Mouse (Mus musculus): ENCODE measurements at regions not wholly inside any gene's neighbourhood (a gene's known extent, or its start where the extent isn't known, plus 50 kb on each side); places are given as distances from the start of the nearest gene placed in this dataset.

- H3K9me3 ChIP-seq (ENCODE audit: low read length): no peaks in the 10 kb centered on the region
- H3K4me1 ChIP-seq (replicated peaks; ENCODE audit: low read depth, low read length): no peaks in the 10 kb centered on the region
- H3K4me3 ChIP-seq (replicated peaks; ENCODE audit: low read length): no peak overlapping the region
- TF ChIP-seq CTCF (conservative IDR thresholded peaks at IDR 0.05; ENCODE audit: low read length) (no peak), POU5F1 (IDR thresholded peaks at IDR 0.05; ENCODE audit: borderline replicate concordance, low read length) (no peak), NANOG (IDR thresholded peaks at IDR 0.05; ENCODE audit: borderline replicate concordance, low read length) (no peak)
- H3K36me3 ChIP-seq (ENCODE audit: insufficient read depth, low read length): no peaks in the 10 kb centered on the region
- H3K27me3 ChIP-seq (ENCODE audit: insufficient read depth, low read length): peaks cover 3% of the 10 kb centered on the region; the same call in 1 of the 2 replicates
These were observed 51.8 kb upstream of the 1190002N15Rik start for GRCm38 (mm10) chr9:94589672-94590071.

- Histone ChIP-seq H3K9me3 (ENCODE audit: low read length) (no peaks in the 10 kb centered on the region), H3K36me3 (ENCODE audit: insufficient read depth, low read length) (no peaks in the 10 kb centered on the region), H3K4me3 (replicated peaks; ENCODE audit: low read length) (no peak overlapping the region), H3K4me1 (replicated peaks; ENCODE audit: low read depth, low read length) (no peaks in the 10 kb centered on the region), H3K27me3 (ENCODE audit: insufficient read depth, low read length) (no peaks in the 10 kb centered on the region)
- no peak for TF ChIP-seq CTCF (conservative IDR thresholded peaks at IDR 0.05; ENCODE audit: low read length)
- TF ChIP-seq NANOG (IDR thresholded peaks at IDR 0.05; ENCODE audit: borderline replicate concordance, low read length): no peak
- no peak for TF ChIP-seq POU5F1 (IDR thresholded peaks at IDR 0.05; ENCODE audit: borderline replicate concordance, low read length)
These were observed 64.7 kb upstream of the Slc9a9 start for GRCm38 (mm10) chr9:94604993-94605392.

- Histone ChIP-seq H3K9me3 (ENCODE audit: low read length) (no peaks in the 10 kb centered on the region), H3K36me3 (ENCODE audit: insufficient read depth, low read length) (no peaks in the 10 kb centered on the region), H3K4me3 (replicated peaks; ENCODE audit: low read length) (no peak overlapping the region), H3K4me1 (replicated peaks; ENCODE audit: low read depth, low read length) (no peaks in the 10 kb centered on the region), H3K27me3 (ENCODE audit: insufficient read depth, low read length) (no peaks in the 10 kb centered on the region)
- TF ChIP-seq CTCF (conservative IDR thresholded peaks at IDR 0.05; ENCODE audit: low read length): no peak
- no peak for TF ChIP-seq POU5F1 (IDR thresholded peaks at IDR 0.05; ENCODE audit: borderline replicate concordance, low read length)
- no peak for TF ChIP-seq NANOG (IDR thresholded peaks at IDR 0.05; ENCODE audit: borderline replicate concordance, low read length)
These were observed 63.3 kb upstream of the Slc9a9 start for GRCm38 (mm10) chr9:94606422-94606821.

GRCm38 (mm10) chr9:94607011-94607749 lies 62.5 kb upstream of the Slc9a9 start:
- TF ChIP-seq CTCF (conservative IDR thresholded peaks at IDR 0.05; ENCODE audit: low read length) (no peak), POU5F1 (IDR thresholded peaks at IDR 0.05; ENCODE audit: borderline replicate concordance, low read length) (no peak), NANOG (IDR thresholded peaks at IDR 0.05; ENCODE audit: borderline replicate concordance, low read length) (no peak)
- Histone ChIP-seq H3K36me3 (ENCODE audit: insufficient read depth, low read length) (no peaks in the 10 kb centered on the region), H3K4me3 (replicated peaks; ENCODE audit: low read length) (no peak overlapping the region), H3K4me1 (replicated peaks; ENCODE audit: low read depth, low read length) (no peaks in the 10 kb centered on the region), H3K9me3 (ENCODE audit: low read length) (no peaks in the 10 kb centered on the region), H3K27me3 (ENCODE audit: insufficient read depth, low read length) (no peaks in the 10 kb centered on the region)

- Histone ChIP-seq H3K9me3 (ENCODE audit: low read length) (no peaks in the 10 kb centered on the region), H3K36me3 (ENCODE audit: insufficient read depth, low read length) (no peaks in the 10 kb centered on the region), H3K4me3 (replicated peaks; ENCODE audit: low read length) (no peak overlapping the region), H3K27me3 (ENCODE audit: insufficient read depth, low read length) (no peaks in the 10 kb centered on the region), H3K4me1 (replicated peaks; ENCODE audit: low read depth, low read length) (no peaks in the 10 kb centered on the region)
- TF ChIP-seq POU5F1 (IDR thresholded peaks at IDR 0.05; ENCODE audit: borderline replicate concordance, low read length): no peak
- TF ChIP-seq NANOG (IDR thresholded peaks at IDR 0.05; ENCODE audit: borderline replicate concordance, low read length): no peak
- no peak for TF ChIP-seq CTCF (conservative IDR thresholded peaks at IDR 0.05; ENCODE audit: low read length)
These were observed 62.0 kb upstream of the Slc9a9 start for GRCm38 (mm10) chr9:94607750-94608106.

- no peaks in the 10 kb centered on the region for H3K36me3 ChIP-seq (ENCODE audit: insufficient read depth, low read length)
- no peak overlapping the region for H3K4me3 ChIP-seq (replicated peaks; ENCODE audit: low read length)
- no peaks in the 10 kb centered on the region for H3K9me3 ChIP-seq (ENCODE audit: low read length)
- no peaks in the 10 kb centered on the region for H3K27me3 ChIP-seq (ENCODE audit: insufficient read depth, low read length)
- no peak for TF ChIP-seq NANOG (IDR thresholded peaks at IDR 0.05; ENCODE audit: borderline replicate concordance, low read length)
- no peak for TF ChIP-seq POU5F1 (IDR thresholded peaks at IDR 0.05; ENCODE audit: borderline replicate concordance, low read length)
- TF ChIP-seq CTCF (conservative IDR thresholded peaks at IDR 0.05; ENCODE audit: low read length): no peak
- no peaks in the 10 kb centered on the region for H3K4me1 ChIP-seq (replicated peaks; ENCODE audit: low read depth, low read length)
These were observed 59.6 kb upstream of the Slc9a9 start for GRCm38 (mm10) chr9:94610101-94610500.

GRCm38 (mm10) chr9:94610600-94611337 lies 58.9 kb upstream of the Slc9a9 start:
- TF ChIP-seq CTCF (conservative IDR thresholded peaks at IDR 0.05; ENCODE audit: low read length): no peak
- TF ChIP-seq POU5F1 (IDR thresholded peaks at IDR 0.05; ENCODE audit: borderline replicate concordance, low read length): no peak
- no peak for TF ChIP-seq NANOG (IDR thresholded peaks at IDR 0.05; ENCODE audit: borderline replicate concordance, low read length)

GRCm38 (mm10) chr9:94613891-94614671 lies 55.6 kb upstream of the Slc9a9 start:
- no peaks in the 10 kb centered on the region for H3K27me3 ChIP-seq (ENCODE audit: insufficient read depth, low read length)
- no peaks in the 10 kb centered on the region for H3K9me3 ChIP-seq (ENCODE audit: low read length)
- no peaks in the 10 kb centered on the region for H3K4me1 ChIP-seq (replicated peaks; ENCODE audit: low read depth, low read length)
- TF ChIP-seq NANOG (IDR thresholded peaks at IDR 0.05; ENCODE audit: borderline replicate concordance, low read length): no peak
- TF ChIP-seq CTCF (conservative IDR thresholded peaks at IDR 0.05; ENCODE audit: low read length): peak; percentile 14; the same call in 1 of the 2 replicates
- no peak for TF ChIP-seq POU5F1 (IDR thresholded peaks at IDR 0.05; ENCODE audit: borderline replicate concordance, low read length)
- no peak overlapping the region for H3K4me3 ChIP-seq (replicated peaks; ENCODE audit: low read length)
- no peaks in the 10 kb centered on the region for H3K36me3 ChIP-seq (ENCODE audit: insufficient read depth, low read length)

More at GRCm38 (mm10) chr9:94610600-94611337, 58.9 kb upstream of the Slc9a9 start:
- no peak overlapping the region for H3K4me3 ChIP-seq (replicated peaks; ENCODE audit: low read length)
- H3K9me3 ChIP-seq (ENCODE audit: low read length): no peaks in the 10 kb centered on the region
- no peaks in the 10 kb centered on the region for H3K27me3 ChIP-seq (ENCODE audit: insufficient read depth, low read length)
- no peaks in the 10 kb centered on the region for H3K4me1 ChIP-seq (replicated peaks; ENCODE audit: low read depth, low read length)
- H3K36me3 ChIP-seq (ENCODE audit: insufficient read depth, low read length): no peaks in the 10 kb centered on the region

Data from E14TG2a.4 (cell line).